Mouse (Mus musculus): ENCODE results near the gene Frem2.

Frem2 gene

DNA sequence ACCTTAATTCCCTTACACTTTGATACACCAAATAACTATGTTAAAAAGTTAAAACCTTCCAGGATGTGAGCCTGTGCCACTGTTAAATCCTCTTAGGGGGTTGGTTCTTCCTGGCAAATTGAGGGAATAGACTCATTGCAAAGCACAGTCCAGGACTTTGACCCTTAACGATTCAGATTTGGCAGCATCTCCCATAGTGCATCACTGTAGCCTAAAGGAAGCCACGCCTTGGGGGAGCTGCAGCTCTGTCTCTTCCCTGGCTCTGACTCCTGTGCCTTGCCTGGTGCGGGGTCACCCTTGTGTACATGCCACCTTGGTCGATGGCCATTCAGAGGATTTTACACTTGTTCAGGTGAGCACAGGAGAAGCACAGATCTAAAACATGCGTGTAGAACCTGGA, 187.5 kb downstream of the Frem2 start:
- no peak for DNase-seq (ENCODE audit: low spot score in 2 of 2)

- DNase-seq (ENCODE audit: low spot score in 2 of 2) = no peak
Observed at GRCm38 (mm10) chr3:53467356-53467755, 189.8 kb downstream of the Frem2 start.

DNA sequence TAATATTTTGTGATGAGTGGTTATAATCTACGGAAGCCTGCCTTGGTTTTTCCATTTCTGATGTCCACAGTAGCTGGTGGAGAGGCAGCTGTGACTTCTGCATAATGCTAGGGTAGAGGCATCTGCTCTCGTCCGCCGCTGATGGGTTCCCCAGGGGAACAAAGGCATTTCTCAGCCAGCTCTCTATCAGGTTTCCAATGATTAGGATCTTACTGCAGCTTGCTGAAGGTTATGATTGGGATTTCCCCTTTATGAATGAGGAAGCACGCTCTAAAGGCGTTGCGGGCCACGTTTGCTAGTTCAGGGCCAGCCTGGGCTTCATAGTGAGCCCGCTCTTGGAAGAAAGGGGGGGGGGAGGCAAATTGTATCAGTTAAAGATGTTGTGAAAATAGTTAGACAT, 190.7 kb downstream of the Frem2 start:
- DNase-seq (ENCODE audit: low spot score in 2 of 2) = no peak

GRCm38 (mm10) chr3:53465330-53465729, 191.8 kb downstream of the Frem2 start:
- no peak for DNase-seq (ENCODE audit: low spot score in 2 of 2)

DNA sequence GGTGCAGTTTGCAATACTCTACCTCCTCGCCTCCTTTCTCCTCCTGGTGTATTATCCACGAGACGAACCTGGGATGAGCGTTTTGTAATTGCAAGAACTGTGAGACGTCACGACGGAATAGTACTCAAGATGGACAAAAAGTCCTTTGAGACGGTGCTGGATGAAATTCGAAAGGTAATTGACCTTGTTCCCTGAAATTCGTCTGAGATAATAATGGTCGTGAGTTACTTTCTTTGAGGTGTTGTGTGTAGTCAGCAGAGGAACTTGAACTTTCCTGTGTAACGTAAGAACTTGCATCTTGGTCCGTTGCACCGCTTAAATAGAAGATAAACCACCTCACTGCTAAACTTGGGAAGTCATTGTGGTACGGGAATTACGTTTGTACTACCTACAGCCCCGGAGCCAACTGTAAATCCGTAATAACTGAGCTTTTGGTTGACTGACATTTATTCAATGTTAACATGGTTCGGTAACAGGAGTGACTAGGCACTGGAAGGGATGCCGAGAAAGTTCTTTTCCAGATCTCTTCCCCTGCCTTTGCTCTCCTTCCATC, 192.9 kb downstream of the Frem2 start:
- no peak for DNase-seq (ENCODE audit: low spot score in 2 of 2)

All from frontal cortex, postnatal 25 days (tissue).